Mouse (Mus musculus) cerebellum, adult (tissue): ENCODE results near the gene Npas1.

Source experiments
- ATAC-seq: cut with Nextera tagmentation; 2 replicates; pipeline ENCODE4 v1.9.2; 2017; ENCODE audit warnings: mild to moderate bottlenecking, moderate library complexity, mixed read lengths; ENCODE audit not compliant: insufficient number of reproducible peaks, low FRiP score, low TSS enrichment

Gene Npas1

DNA sequence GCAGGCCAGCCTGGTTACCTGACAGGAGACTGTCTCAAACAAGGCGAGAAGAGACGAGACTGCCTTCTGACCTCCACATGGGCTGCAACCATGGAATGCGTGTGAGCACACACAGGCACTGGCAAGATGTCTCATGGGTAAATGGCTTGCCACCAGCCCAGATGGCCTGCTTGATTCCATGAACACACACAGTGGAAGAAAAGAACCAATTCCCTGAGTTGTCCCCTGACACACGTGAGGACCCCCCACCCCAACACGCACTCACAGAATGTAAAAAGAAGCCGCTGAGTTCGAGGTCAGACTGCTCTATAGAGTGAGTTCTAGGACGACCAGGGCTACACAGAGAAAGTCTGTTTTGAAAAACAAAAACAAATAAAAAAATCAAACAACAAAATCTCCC lies at the start of gene Npas1:
Gene Npas1 (minus strand): TSS at position 101 of the 400 bp plus-strand sequence.
- no peak for ATAC-seq

DNA sequence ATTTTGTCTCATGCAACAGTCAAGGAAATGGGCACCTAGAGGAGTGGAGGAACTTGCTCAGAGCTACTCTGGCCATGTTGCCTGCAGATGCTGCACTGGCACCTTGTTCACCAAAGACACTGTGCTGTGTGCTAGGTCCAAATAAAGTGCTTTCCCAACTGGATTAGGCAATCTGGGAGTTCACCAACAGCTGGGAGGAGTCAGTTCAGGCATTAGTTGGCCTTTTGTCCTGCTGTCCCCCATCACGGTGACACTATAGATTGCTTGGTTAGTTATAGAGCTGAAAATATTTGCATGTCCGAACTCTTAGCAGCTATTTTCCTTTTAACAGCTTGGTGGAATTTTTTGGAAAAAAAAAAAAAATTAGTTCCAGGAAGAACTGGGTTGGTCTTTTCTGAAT lies 48.5 kb upstream of the Npas1 start:
- ATAC-seq: no peak

DNA sequence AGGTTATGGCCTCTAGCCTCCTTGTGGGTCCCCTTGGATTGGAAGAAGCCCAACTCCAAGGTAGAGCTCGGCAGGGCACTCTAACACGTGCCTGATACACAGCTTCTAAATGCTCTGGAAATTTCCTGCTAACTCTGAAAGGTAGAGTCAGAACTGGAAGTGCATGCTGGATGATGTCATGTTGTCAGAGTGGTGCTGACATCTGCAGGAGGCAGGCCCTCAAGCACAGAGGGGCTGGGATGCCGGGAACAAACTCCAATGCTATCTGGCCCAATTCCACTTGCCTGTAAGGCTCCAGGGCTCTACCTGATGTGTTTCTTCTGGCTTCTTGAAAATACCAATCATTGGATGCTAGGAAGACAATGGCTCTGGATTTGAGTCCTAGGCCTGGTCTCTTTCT lies 47.9 kb upstream of the Npas1 start:
- no peak for ATAC-seq

DNA sequence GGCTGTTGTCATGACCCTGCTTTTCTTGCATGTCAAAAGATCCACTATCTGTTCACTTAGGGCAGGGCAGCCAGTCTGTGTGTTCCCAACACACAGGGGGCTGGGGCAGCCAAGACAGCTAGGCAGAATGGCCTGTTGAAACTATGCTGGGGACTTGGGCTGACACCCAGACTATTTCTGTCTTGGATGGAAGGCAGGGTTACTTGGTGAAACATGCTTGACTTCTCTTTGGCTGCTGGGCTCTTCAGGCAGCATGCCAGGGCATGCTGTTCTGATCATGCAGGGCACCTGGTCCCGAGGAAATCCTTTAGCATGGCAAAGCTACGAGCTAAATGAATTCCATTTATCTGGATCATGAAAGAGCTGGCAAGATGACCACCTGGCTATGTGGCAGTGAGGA lies 46.8 kb upstream of the Npas1 start:
- no peak; the same call in 1 of the 2 replicates for ATAC-seq

DNA sequence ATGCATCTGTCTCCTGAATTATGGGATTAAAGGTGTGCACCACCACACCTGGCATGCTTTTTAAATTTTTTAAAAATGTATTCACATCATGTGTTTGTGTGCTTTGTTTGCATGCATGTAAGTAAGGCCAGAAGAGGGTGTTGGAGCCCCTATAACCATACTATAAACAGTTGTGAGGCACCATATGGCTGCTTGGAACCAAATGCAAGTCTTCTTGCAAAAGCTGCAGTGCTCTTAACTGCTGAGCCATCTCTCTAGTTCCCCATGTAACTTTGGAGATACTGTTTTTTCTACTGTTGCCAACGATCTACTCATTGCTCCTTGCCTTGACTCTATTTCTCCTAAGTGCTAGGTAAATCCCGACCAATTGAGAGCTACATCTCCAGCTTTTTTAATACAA lies 41.8 kb upstream of the Npas1 start:
- no peak for ATAC-seq

GRCm38 (mm10) chr7:16517198-16517597 lies 39.7 kb upstream of the Npas1 start:
- no peak for ATAC-seq

DNA sequence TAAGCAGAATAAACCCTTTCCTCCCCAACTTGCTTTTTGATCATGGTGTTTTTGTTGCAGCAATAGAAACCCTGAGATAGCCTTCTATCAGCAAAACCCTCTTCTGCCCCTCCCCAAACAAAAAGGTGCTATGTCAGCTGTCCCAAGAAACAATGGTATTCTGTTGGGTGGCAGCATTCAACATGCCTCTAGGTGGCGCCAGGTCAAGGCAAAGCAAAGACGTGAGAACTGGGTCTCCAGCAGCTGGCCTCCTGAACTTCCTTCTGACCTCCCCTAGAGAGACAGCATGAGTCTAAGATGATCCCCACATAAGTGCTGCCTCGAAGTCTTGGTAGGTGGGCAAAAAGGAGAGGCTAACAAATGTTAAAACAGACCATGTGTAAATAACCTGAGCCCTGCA lies 29.8 kb upstream of the Npas1 start:
- ATAC-seq: no peak; the same call in 1 of the 2 replicates

GRCm38 (mm10) chr7:16505226-16505593 lies 27.7 kb upstream of the Npas1 start:
- ATAC-seq: no peak

GRCm38 (mm10) chr7:16504573-16505225 lies 27.2 kb upstream of the Npas1 start:
- no peak for ATAC-seq

DNA sequence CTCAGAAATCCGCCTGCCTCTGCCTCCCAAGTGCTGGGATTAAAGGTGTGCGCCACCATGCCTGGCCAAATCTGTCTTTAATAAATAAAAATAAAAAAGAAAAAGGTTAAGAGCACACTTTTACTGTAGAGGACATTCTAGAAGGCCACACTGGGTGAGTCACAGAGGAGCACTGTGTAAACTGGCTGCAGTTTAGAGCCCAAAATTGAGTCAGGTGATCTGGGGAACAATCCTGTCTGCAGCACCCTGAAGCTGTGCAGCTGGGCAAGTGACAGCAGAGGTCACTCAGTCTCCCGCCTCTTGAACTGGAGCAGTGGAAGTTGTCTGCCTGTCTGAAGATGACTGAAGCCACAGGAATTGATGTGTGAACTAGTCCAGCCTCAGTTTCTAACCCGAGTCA lies 24.0 kb upstream of the Npas1 start:
- ATAC-seq: no peak

- no peak for ATAC-seq
Measured at GRCm38 (mm10) chr7:16499671-16500104, 22.2 kb upstream of the Npas1 start.

GRCm38 (mm10) chr7:16496260-16496659 lies 18.7 kb upstream of the Npas1 start:
- ATAC-seq: no peak

DNA sequence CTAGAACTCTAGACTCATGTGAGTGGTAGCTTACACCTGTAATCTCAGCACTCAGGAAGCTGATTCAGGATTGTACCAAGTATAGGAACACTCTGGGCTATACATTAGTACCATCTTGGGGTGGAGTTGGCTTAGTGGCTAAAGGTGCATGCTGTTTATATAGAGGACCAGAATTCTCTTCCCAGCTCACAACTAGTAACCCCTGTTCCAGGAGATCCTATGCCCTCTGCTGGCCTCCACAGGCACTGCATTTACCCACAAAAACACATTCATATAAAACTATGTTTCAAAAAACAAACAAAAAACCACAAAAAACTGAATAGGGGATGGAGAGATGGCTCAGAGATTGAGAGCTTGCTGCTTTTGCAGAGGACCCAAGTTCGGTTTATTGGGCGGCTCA lies 15.8 kb upstream of the Npas1 start:
- no peak for ATAC-seq

- ATAC-seq: no peak
Measured at GRCm38 (mm10) chr7:16492211-16492610, 14.7 kb upstream of the Npas1 start.

- ATAC-seq: 0 out of 2 replicates have a peak, but pooled peaks have one; percentile 61
Measured at GRCm38 (mm10) chr7:16491759-16492158, 14.2 kb upstream of the Npas1 start.

- no peak for ATAC-seq
Measured at GRCm38 (mm10) chr7:16489948-16490347, 12.4 kb upstream of the Npas1 start.

DNA sequence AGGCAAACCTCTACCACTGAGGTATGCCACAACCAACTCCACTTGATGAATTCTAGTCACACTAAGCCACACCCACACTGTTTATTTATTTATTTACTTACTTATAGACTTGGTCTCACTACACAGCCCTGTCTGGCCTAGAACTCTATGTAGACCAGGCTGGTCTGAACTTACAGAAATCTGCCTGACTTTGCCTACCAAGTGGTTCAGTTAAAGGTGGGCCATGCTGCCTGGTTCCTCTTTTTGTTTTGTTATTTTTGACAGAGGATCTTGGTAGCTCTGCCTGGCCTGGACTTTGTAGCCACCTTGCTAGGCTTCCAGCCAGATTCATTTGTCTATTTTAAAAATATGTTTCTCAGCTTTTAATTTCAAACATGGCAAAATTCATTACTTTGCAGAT lies 11.3 kb upstream of the Npas1 start:
- no peak for ATAC-seq

- ATAC-seq: no peak
Measured at GRCm38 (mm10) chr7:16476600-16476989, 933 bp downstream of the Npas1 start.

- ATAC-seq: no peak
Measured at GRCm38 (mm10) chr7:16475764-16476599, 1.5 kb downstream of the Npas1 start.

- ATAC-seq: no peak
Measured at GRCm38 (mm10) chr7:16475321-16475720, 2.2 kb downstream of the Npas1 start.

DNA sequence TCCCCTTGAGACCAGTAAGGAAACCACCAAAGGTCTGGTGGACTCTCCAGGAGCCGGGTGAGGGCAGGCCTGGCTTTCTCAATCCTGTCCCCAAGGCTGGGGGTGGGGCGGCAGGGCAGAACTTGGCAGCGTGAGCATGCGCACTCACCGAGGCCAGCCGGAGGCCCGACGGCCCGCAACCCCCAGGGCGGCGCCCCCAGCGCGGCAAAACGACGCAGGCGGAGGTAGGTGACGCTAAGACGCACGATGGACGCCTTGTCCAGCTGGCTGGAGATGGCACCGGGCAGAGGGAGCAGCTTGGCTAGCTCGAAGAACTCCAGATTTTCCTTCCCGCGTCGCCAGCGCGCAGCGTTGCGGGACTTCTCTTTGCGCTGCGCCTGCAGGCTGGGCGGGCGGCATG lies 3.1 kb downstream of the Npas1 start:
- ATAC-seq: no peak

GRCm38 (mm10) chr7:16473847-16474246 lies 3.7 kb downstream of the Npas1 start:
- no peak for ATAC-seq
